In genomic region chr16:11068666-11069065, GRCm38 (mm10) we compare ENCODE assay signal across 11 mouse cellular contexts. TPM values are rescaled to one million over a fixed set of nuclear protein-coding genes. Genes with fewer than 3 reads are reported as not detected.
A peak's percentile ranks its signal among the peaks of the same experiment; 100 is the strongest.
DNase-seq lines count a peak whose midpoint lies in the region; ATAC-seq and TF ChIP-seq lines count a peak whose summit lies in the region.
"Had no signal": no experiment of that assay in that cellular context is flagged by ENCODE, and none has a peak within 500 bp of the region (broad histone marks: within the 10 kb centered on the region; RNA-seq: fewer than 3 reads in every experiment).

No protein-coding gene starts in this region.

- 0 out of 2 replicates have a peak overlapping the region, but pooled peaks have one; percentile 61 for H3K27ac ChIP-seq in gastrocnemius, adult 2 months
- peak overlapping the region; percentile 39; the same call in 1 of the 2 replicates for H3K27ac ChIP-seq in lung, embryonic 15.5 days
- H3K27ac ChIP-seq in hindbrain, embryonic 15.5 days (replicated peaks) = no peak overlapping the region
- no peak overlapping the region for H3K27ac ChIP-seq in neural tube, embryonic 14.5 days (ENCODE audit: low read depth, low read length)
- H3K27ac ChIP-seq: liver, embryonic 12.5 days had no signal

- no peak overlapping the region for H3K4me3 ChIP-seq in gastrocnemius, adult 2 months
- H3K4me3 ChIP-seq in lung, embryonic 15.5 days = no peak overlapping the region
- 0 out of 2 replicates have a peak overlapping the region, but pooled peaks have one; percentile 87 for H3K4me3 ChIP-seq in hindbrain, embryonic 15.5 days
- no peak overlapping the region for H3K4me3 ChIP-seq in neural tube, embryonic 14.5 days (ENCODE audit: low read depth, low read length)
- H3K4me3 ChIP-seq: liver, embryonic 12.5 days had no signal

- peak overlapping the region; percentile 69; the same call in 1 of the 2 replicates for H3K4me2 ChIP-seq in lung, embryonic 15.5 days
- H3K4me2 ChIP-seq in hindbrain, embryonic 15.5 days = peak overlapping the region; percentile 74
- peak overlapping the region; percentile 64; the same call in 1 of the 2 replicates for H3K4me2 ChIP-seq in neural tube, embryonic 14.5 days (ENCODE audit: low read depth, low read length)
- H3K4me2 ChIP-seq: liver, embryonic 12.5 days had no signal

- no peaks in the 10 kb centered on the region for H3K27me3 ChIP-seq in lung, embryonic 15.5 days
- H3K27me3 ChIP-seq in hindbrain, embryonic 15.5 days = no peaks in the 10 kb centered on the region
- no peaks in the 10 kb centered on the region for H3K27me3 ChIP-seq in neural tube, embryonic 14.5 days (ENCODE audit: control insufficient read depth, insufficient read depth, low read length)

- H3K36me3 ChIP-seq in lung, embryonic 15.5 days = peaks cover 18% of the 10 kb centered on the region
- H3K36me3 ChIP-seq in hindbrain, embryonic 15.5 days = peaks cover 16% of the 10 kb centered on the region
- peaks cover 16% of the 10 kb centered on the region for H3K36me3 ChIP-seq in neural tube, embryonic 14.5 days (ENCODE audit: control insufficient read depth, insufficient read depth, low read length)

- no peak for ATAC-seq in lung, embryonic 15.5 days (ENCODE audit: borderline replicate concordance, extremely low read depth, low FRiP score, low TSS enrichment)
- ATAC-seq in hindbrain, embryonic 15.5 days (ENCODE audit: low FRiP score, low read depth) = no peak
- no peak for ATAC-seq in neural tube, embryonic 14.5 days (ENCODE audit: low read depth)
- ATAC-seq: liver, embryonic 12.5 days had no signal

- no peak overlapping the region for H3K9ac ChIP-seq in lung, embryonic 15.5 days
- H3K9ac ChIP-seq in hindbrain, embryonic 15.5 days = 0 out of 2 replicates have a peak overlapping the region, but pooled peaks have one; percentile 10
- no peak overlapping the region for H3K9ac ChIP-seq in neural tube, embryonic 14.5 days (replicated peaks; ENCODE audit: low read depth, low read length)
- H3K9ac ChIP-seq: liver, embryonic 12.5 days had no signal

- 82% methylated on average over 3 of the region's 3 CpGs for WGBS in lung, embryonic 15.5 days
- 91% methylated on average over 3 of the region's 3 CpGs for WGBS in hindbrain, embryonic 15.5 days
- WGBS in neural tube, embryonic 14.5 days = 95% methylated on average over 3 of the region's 3 CpGs

- no peak for DNase-seq in gastrocnemius, adult 2 months
- DNase-seq in gastrocnemius, adult 8-10 months (ENCODE audit: low spot score in 2 of 2) = no peak
- DNase-seq in lung, postnatal 25 days (ENCODE audit: low spot score) = no peak
- DNase-seq in cerebellum, adult 11 months = no peak
- DNase-seq in kidney, postnatal 36 days = no peak
- DNase-seq: adrenal gland, postnatal 14 days; kidney, postnatal 4 days had no signal

- intact Hi-C loops in gastrocnemius, adult 2 months (cut with DNase I) = no loop called here

- peaks cover 50% of the 10 kb centered on the region for H3K4me1 ChIP-seq in lung, embryonic 15.5 days
- H3K4me1 ChIP-seq in hindbrain, embryonic 15.5 days (replicated peaks) = peaks cover 77% of the 10 kb centered on the region
- H3K4me1 ChIP-seq in neural tube, embryonic 14.5 days (ENCODE audit: control insufficient read depth, insufficient read depth, low read length) = peaks cover 41% of the 10 kb centered on the region

- TF ChIP-seq CTCF in gastrocnemius, adult 2 months (IDR thresholded peaks at IDR 0.05) = no peak

- no peaks in the 10 kb centered on the region for H3K9me3 ChIP-seq in lung, embryonic 15.5 days
- no peaks in the 10 kb centered on the region for H3K9me3 ChIP-seq in hindbrain, embryonic 15.5 days
- H3K9me3 ChIP-seq in neural tube, embryonic 14.5 days (ENCODE audit: control insufficient read depth, low read length) = no peaks in the 10 kb centered on the region
- H3K9me3 ChIP-seq: liver, embryonic 12.5 days had no signal

RNA-seq across cellular contexts. Expression of gene Litaf, which starts 2.7 kb away (rescaled TPM):
- total RNA-seq in gastrocnemius, adult 2 months (2021) = 1 to 10 TPM; 4.8 to 9.3 TPM
- total RNA-seq in gastrocnemius, adult 8-10 months (2022) = 1 to 10 TPM; 2.5 to 3.9 (median 3.3) TPM
- 109 and 111 TPM in 2 replicates for polyA plus RNA-seq in lung, embryonic 15.5 days (2015; fragmentation: Nextera tagmentation; extraction: Ambion mirVana)
- 30.1 and 32.2 TPM in 2 replicates for polyA plus RNA-seq in hindbrain, embryonic 15.5 days (2015; fragmentation: Nextera tagmentation; extraction: Ambion mirVana)
- 20.4 and 26.7 TPM in 2 replicates for polyA plus RNA-seq in neural tube, embryonic 14.5 days (2014; fragmentation: Nextera tagmentation; extraction: Ambion mirVana)

RNA-seq across cellular contexts. Expression of gene Snn, which starts 7.9 kb away (rescaled TPM):
- total RNA-seq in gastrocnemius, adult 2 months (2021) = 1 to 10 TPM; 2.7 to 3.1 TPM
- total RNA-seq in gastrocnemius, adult 8-10 months (2022) = 1 to 10 TPM; 2.3 to 3.7 (median 3.1) TPM
- 47.2 and 47.6 TPM in 2 replicates for polyA plus RNA-seq in lung, embryonic 15.5 days (2015; fragmentation: Nextera tagmentation; extraction: Ambion mirVana)
- polyA plus RNA-seq in hindbrain, embryonic 15.5 days (2015; fragmentation: Nextera tagmentation; extraction: Ambion mirVana) = 125 and 133 TPM in 2 replicates
- 133 and 142 TPM in 2 replicates for polyA plus RNA-seq in neural tube, embryonic 14.5 days (2014; fragmentation: Nextera tagmentation; extraction: Ambion mirVana)

Comparison
In these comparisons a context has a peak if more than half of its experiments do, and no peak if none do; other contexts are left out.
1. H3K27ac ChIP-seq: peak in gastrocnemius, adult 2 months (single experiment) and lung, embryonic 15.5 days (single experiment); none in hindbrain, embryonic 15.5 days (single experiment) and neural tube, embryonic 14.5 days (single experiment).
2. Peak in every context shown above with its lines, with median percentiles within 50 percentile points of each other: H3K4me2 ChIP-seq.